Mouse (Mus musculus) urinary bladder, adult 18-20 months (tissue): ENCODE measurements around the gene Hmgb3.

Experiments
- DNase-seq, 2 experiments: peaks; one replicate each; pipeline ENCODE4 v3.0.0; 2022; ENCODE audit warnings: low spot score in 2 of 2, mixed read lengths in 2 of 2

Gene Hmgb3

GRCm38 (mm10) chrX:71589181-71589580, 33.5 kb downstream of the Hmgb3 start:
- DNase-seq, result no peak

GRCm38 (mm10) chrX:71601052-71601611, 45.4 kb downstream of the Hmgb3 start:
- DNase-seq, result peak in 1 of 2 experiments; percentile 24
